Mouse (Mus musculus) heart, embryonic 11.5 days (tissue): ENCODE measurements around the gene Olfr212. TPM values are rescaled to one million over a fixed set of nuclear protein-coding genes. Genes with fewer than 3 reads are reported as not detected.
"Not testable (repeated sequence)": the region's sequence is repeated elsewhere in the genome, so short reads cannot be mapped to it uniquely, and the experiment has no call there.

Experiments used
- ATAC-seq: fragments of 200-750 bp; cut with Nextera tagmentation; replicated peaks from 2 replicates; pipeline ENCODE4 v1.8.0; 2017; ENCODE audit warnings: moderate library complexity; ENCODE audit not compliant: insufficient number of reproducible peaks, low FRiP score, low TSS enrichment
- H3K27ac ChIP-seq: fragments of 300-500 bp; sonication (generic); 2 replicates; pipeline ENCODE4 v1.5.1; 2014; ENCODE audit warnings: mild to moderate bottlenecking, low read depth, low read length
- H3K27me3 ChIP-seq: fragments of 300-500 bp; sonication (generic); 2 replicates; pipeline ENCODE4 v1.6.1; 2014; ENCODE audit warnings: mild to moderate bottlenecking, low read length, mixed read lengths; ENCODE audit not compliant: control insufficient read depth, insufficient read depth
- H3K36me3 ChIP-seq: fragments of 300-500 bp; sonication (generic); 2 replicates; pipeline ENCODE4 v1.6.1; 2014; ENCODE audit warnings: mild to moderate bottlenecking, low read length, moderate library complexity, mixed read lengths; ENCODE audit not compliant: control insufficient read depth, insufficient read depth
- H3K4me1 ChIP-seq: fragments of 300-500 bp; sonication (generic); 2 replicates; pipeline ENCODE4 v1.6.1; 2014; ENCODE audit warnings: low read length; ENCODE audit not compliant: control insufficient read depth, insufficient read depth
- H3K4me2 ChIP-seq: fragments of 300-500 bp; sonication (generic); 2 replicates; pipeline ENCODE4 v1.6.1; 2014; ENCODE audit warnings: mild to moderate bottlenecking, moderate library complexity
- H3K4me3 ChIP-seq: fragments of 300-500 bp; sonication (generic); 2 replicates; pipeline ENCODE4 v1.5.1; 2014; ENCODE audit warnings: low read depth, low read length
- H3K9ac ChIP-seq: fragments of 300-500 bp; sonication (generic); 2 replicates; pipeline ENCODE4 v1.6.1; 2014; ENCODE audit warnings: mild to moderate bottlenecking, low read depth, low read length, moderate library complexity
- H3K9me3 ChIP-seq: fragments of 300-500 bp; sonication (generic); replicated peaks from 2 replicates; pipeline ENCODE4 v1.6.1; 2016; ENCODE audit warnings: low read length; ENCODE audit not compliant: control insufficient read depth
- WGBS: fragments of 180-500 bp; shearing (Covaris S2); extraction: QIAGEN DNeasy Blood & Tissue Kit; methylation state at CpG from one replicate; pipeline ENCODE4 v1.1.7; 2014; ENCODE audit not compliant: insufficient replicate concordance; 5-methylcytosine and 5-hydroxymethylcytosine counted together
- polyA plus RNA-seq: library from polyadenylated mRNA; unstranded; fragments of >200 nt; fragmentation: Nextera tagmentation; extraction: Ambion mirVana; gene quantifications from 2 replicates; pipeline ENCODE4 v1.2.1, GENCODE M21; 2014

Olfr212 gene
- polyA plus RNA-seq = 0.17 TPM in 1 of 2 replicates, not detected in the other

DNA sequence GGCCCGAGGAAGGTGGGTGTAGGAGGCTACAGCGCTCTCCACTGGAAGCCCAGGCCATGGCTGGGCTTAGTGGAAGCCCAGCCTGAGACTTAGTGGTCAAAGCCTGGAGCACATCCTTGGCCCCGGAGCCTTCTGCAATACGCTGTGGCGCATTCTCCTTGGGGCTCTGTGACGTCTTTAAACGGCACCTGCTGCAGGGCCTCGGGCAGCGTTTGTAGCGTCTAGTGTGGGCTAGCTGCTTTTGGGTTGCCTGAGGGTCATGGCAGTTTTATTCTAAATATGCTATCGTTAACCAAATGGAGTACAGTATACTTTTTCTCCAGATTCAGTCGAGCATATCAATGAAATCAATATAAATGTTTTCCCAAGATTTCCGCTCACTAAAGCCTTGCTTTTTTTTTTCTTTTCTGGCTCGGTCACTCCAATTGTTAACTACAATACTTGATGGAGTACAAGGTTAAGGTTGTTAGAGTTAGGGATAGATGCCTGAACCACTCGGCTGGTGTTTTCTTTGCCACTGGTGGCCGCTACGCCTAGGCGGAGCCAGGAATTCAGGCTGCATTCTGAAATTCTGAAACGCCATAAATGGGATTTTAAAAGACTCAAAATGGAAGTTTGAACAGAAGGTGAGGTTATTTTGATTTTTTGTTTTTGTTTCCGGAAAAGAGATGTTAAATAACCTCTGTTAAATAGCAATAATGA, at the start of gene Olfr212:
Gene Olfr212 (plus strand): TSS at position 215 of the 702 bp plus-strand sequence.
- not testable (repeated sequence) for H3K4me3 ChIP-seq, ATAC-seq, H3K4me1 ChIP-seq, H3K36me3 ChIP-seq, H3K9me3 ChIP-seq, H3K27ac ChIP-seq, H3K9ac ChIP-seq, H3K4me2 ChIP-seq, H3K27me3 ChIP-seq
- WGBS = 82% methylated on average over 19 of the region's 20 CpGs

DNA sequence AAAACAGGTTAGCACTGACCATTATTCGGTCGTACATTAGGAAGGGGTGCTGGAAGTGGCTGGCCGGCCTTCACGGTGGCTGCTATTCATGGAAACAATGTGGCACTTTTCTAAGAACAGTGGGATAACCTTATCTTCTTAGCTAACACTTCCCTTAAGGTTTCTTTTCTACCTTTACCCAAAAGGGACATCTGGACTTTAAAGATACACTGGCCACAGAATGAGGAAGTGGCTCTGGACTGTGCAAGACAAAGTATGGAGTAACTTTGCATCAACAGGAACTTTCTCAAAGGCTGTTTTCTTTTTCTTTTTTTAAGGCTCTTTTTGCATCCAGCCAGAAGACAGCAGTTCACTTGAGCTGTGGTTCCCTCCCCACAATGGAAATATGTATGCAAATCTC, 47.6 kb upstream of the Olfr212 start:
- Histone ChIP-seq H3K36me3 (no peaks in the 10 kb centered on the region), H3K4me3 (no peak overlapping the region), H3K27ac (no peak overlapping the region), H3K27me3 (peaks cover 16% of the 10 kb centered on the region), H3K9me3 (no peaks in the 10 kb centered on the region), H3K9ac (no peak overlapping the region), H3K4me1 (no peaks in the 10 kb centered on the region), H3K4me2 (no peak overlapping the region)
- no peak for ATAC-seq
- 60% methylated on average over 4 of the region's 4 CpGs for WGBS

DNA sequence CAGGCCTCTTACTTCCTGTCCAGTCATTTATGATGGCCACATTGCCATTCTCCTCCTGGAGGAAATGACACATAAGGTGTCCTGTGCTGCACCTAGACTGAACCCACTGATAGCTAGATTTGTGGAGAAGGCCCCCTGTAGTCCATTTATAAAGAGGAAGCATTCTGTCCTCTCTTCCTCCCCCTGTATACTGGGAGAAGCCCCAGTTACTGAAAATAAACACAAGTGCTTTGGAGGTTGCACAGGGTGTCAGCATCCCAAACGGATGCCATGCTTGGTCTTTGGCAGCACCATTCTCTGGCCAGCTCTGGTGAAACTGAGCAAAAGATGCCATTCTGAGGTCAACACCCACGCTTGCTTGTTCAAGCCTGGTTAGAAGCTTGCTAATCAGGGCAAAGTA, 47.1 kb upstream of the Olfr212 start:
- Histone ChIP-seq H3K4me2 (no peak overlapping the region), H3K36me3 (no peaks in the 10 kb centered on the region), H3K27ac (no peak overlapping the region), H3K9me3 (no peaks in the 10 kb centered on the region), H3K4me1 (no peaks in the 10 kb centered on the region), H3K27me3 (peaks cover 16% of the 10 kb centered on the region), H3K4me3 (no peak overlapping the region), H3K9ac (no peak overlapping the region)
- 57% methylated on average over 2 of the region's 2 CpGs for WGBS
- no peak for ATAC-seq

DNA sequence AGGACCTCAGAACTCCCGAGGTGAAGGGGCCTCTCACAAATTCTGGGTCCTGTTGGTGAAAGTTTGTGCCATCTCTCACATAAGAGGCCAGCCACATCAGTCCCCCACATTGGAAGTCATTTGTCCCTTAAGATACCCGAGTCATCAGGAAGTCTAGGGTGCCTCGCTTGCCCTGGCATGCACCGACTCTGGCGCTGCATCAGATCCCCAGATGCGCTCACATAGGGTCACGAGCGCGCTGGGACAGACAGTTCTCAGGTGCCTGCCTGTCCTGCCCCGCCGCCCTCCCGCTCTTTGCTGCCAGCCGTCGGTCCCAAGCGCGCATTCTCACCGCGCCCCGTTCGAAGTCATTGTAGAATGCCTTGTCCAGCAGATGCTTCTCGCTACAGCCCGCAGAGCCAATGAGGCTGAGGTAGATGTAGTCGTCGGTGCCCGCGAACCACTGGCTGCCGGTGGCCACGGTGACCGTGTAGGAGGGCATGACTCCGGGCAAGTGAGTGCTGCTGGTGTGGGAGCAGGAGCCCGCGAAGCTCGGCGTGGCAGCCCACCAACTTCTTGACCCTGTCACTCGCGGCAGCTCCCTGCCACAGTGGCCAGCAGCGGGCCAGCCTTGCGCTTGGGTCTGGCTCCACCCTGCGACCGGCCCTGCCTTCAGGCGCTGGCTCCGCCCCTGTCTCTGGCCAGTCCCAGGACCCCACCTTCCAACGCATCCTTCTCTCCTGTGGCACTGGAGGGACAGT, 45.6 kb upstream of the Olfr212 start, which contains the start of gene Alox5:
Gene Alox5 (minus strand): TSS at position 635 of the 740 bp plus-strand sequence.
- peaks cover 16% of the 10 kb centered on the region for H3K27me3 ChIP-seq
- no peaks in the 10 kb centered on the region for H3K4me1 ChIP-seq
- H3K4me3 ChIP-seq = peak within 1 kb of the TSS; percentile 30
- 3% methylated on average over 43 of the region's 43 CpGs for WGBS
- no peak within 1 kb of the TSS for H3K9ac ChIP-seq
- no peak within 1 kb of the TSS for H3K27ac ChIP-seq
- no peaks in the 10 kb centered on the region for H3K9me3 ChIP-seq
- no peaks in the 10 kb centered on the region for H3K36me3 ChIP-seq
- peak within 1 kb of the TSS; percentile 64 for H3K4me2 ChIP-seq
- ATAC-seq = peak; percentile 65

DNA sequence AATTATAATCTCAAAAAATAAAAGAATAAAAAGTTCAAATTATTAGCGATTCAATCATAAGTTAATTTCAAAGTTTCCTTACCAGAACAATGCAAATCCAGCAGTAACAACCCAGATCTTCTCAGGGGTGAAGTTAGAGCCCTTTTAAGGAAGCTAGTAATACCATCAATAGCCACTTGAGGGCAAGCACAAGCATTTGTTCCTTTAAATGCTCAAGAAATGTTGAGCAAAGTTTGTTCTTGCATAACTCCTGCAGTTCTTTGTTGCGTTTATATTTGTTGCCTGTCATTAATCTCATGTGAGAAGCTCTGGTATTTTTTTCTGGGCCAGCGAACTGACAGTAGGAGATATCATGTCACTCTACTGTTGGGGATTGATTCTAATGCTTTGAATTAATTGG, 38.2 kb upstream of the Olfr212 start:
- Histone ChIP-seq H3K4me1 (no peaks in the 10 kb centered on the region), H3K4me2 (no peak overlapping the region), H3K27me3 (no peaks in the 10 kb centered on the region), H3K9me3 (no peaks in the 10 kb centered on the region), H3K36me3 (no peaks in the 10 kb centered on the region), H3K4me3 (no peak overlapping the region), H3K9ac (no peak overlapping the region), H3K27ac (no peak overlapping the region)
- 29% methylated on average over 3 of the region's 3 CpGs for WGBS
- no peak for ATAC-seq

DNA sequence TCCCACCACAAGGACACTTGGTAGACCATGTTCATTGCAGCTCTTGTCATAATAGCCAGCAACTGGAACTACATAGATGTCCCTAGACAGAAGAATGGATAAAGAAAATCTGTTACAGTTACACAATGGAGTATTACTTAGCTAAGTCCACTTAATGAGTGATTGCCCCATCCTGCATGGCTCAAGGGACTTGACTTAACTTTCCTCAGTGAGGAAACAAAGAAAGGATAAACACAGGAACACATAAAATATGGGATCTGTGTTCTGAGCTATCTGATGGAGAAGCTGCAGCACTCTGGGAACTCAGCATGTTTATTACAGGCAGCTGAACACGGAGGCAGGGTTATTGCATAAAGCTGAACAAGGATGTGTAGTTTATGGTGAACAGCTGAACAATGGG, 21.2 kb upstream of the Olfr212 start:
- H3K27ac ChIP-seq = no peak overlapping the region
- no peak for ATAC-seq
- H3K9ac ChIP-seq = no peak overlapping the region
- no peak overlapping the region for H3K4me2 ChIP-seq
- H3K4me3 ChIP-seq = no peak overlapping the region
- no peaks in the 10 kb centered on the region for H3K4me1 ChIP-seq
- WGBS = 68% methylated on average over 1 of the region's 1 CpGs
- H3K27me3 ChIP-seq = no peaks in the 10 kb centered on the region
- H3K36me3 ChIP-seq = no peaks in the 10 kb centered on the region
- H3K9me3 ChIP-seq = no peaks in the 10 kb centered on the region

DNA sequence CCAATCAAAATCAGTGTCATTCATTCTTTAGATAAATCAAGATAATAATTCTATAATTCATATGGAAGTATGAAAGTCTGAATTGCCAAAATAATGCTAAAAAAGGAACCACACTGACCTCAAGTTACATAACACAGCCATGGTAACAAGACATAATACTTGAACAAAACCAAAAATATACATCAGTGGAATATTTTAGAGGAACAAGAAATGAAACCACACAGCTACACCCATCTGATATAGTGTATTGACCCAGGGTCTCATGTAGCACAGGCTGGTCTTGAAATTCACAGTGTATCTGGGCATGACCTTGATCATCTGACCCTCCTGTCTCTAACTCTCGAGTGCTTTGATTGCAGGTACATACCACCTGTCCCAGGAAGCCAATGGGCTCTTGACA, 19.5 kb upstream of the Olfr212 start:
- no peaks in the 10 kb centered on the region for H3K27me3 ChIP-seq
- no peak overlapping the region for H3K4me3 ChIP-seq
- no peak overlapping the region for H3K27ac ChIP-seq
- no peaks in the 10 kb centered on the region for H3K4me1 ChIP-seq
- WGBS = 61% methylated on average over 1 of the region's 1 CpGs
- H3K36me3 ChIP-seq = no peaks in the 10 kb centered on the region
- no peak overlapping the region for H3K4me2 ChIP-seq
- no peak for ATAC-seq
- H3K9me3 ChIP-seq = no peaks in the 10 kb centered on the region
- no peak overlapping the region for H3K9ac ChIP-seq

DNA sequence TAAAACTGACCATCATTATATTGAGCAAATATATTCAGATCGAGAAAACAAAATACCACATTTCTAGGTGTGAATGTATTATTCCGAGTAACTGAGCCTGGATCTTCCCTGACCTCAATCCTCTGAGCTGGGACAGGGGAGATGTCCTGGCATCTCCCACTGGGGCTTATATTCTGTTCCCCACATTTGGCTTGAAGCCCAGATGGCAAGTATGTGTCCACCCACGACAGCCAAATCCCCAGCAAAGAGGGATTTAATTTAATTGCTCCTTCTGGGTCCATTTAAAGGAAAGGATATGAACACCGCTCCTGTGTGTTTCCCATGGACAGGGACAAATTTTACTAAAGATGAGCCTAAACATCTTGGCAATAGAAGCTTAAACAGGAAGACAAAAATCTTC, 17.5 kb upstream of the Olfr212 start, which contains the start of gene Olfr211:
Gene Olfr211 (plus strand): TSS at position 301 of the 400 bp plus-strand sequence.
- 77% methylated on average over 4 of the region's 4 CpGs for WGBS
- Histone ChIP-seq H3K27me3 (no peaks in the 10 kb centered on the region), H3K4me3 (no peak within 1 kb of the TSS), H3K9me3 (no peaks in the 10 kb centered on the region), H3K4me2 (no peak within 1 kb of the TSS), H3K27ac (no peak within 1 kb of the TSS), H3K9ac (no peak within 1 kb of the TSS), H3K4me1 (no peaks in the 10 kb centered on the region), H3K36me3 (no peaks in the 10 kb centered on the region)
- no peak for ATAC-seq
